Mouse (Mus musculus): ENCODE measurements around the gene Slc18a3. TPM values are rescaled to one million over a fixed set of nuclear protein-coding genes. Genes with fewer than 3 reads are reported as not detected.

The Slc18a3 gene
- polyA plus RNA-seq, 1 experiment, result not detected

DNA sequence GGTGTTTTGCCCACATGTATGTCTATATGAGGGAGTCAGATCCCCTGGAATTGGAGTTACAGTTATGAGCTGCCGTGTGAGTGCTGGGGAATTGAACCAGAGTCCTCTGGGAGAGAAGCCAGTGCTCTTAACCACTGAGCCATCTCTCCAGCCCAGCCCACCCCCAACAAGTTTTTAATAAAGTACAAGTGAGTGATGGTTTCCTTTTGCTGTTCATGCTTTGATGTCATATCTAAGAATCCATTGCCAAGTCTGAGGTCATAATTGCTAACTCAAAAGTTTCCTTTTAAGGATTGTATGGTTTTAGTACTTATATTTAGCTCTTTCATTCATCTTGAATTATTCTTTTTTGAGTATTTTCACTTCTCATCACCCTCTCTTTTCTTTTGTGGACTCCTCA is 39.2 kb upstream of the Slc18a3 start:
- TF ChIP-seq CTCF (IDR thresholded peaks at IDR 0.05; ENCODE audit: control insufficient read depth, insufficient read depth, low read length) (no peak), POLR2A (IDR thresholded peaks at IDR 0.05; ENCODE audit: borderline replicate concordance, control insufficient read depth, low read depth, low read length) (no peak)
- Histone ChIP-seq H3K4me1 (ENCODE audit: control insufficient read depth, insufficient read depth, low read length) (peaks cover 4% of the 10 kb centered on the region; the same call in 1 of the 2 replicates), H3K4me3 (replicated peaks; ENCODE audit: control insufficient read depth, low read depth, low read length) (no peak overlapping the region), H3K27ac (ENCODE audit: control insufficient read depth, insufficient read depth, low read depth, low read length, poor library complexity) (no peak overlapping the region)
- WGBS, result 72% methylated on average over 1 of the region's 1 CpGs

DNA sequence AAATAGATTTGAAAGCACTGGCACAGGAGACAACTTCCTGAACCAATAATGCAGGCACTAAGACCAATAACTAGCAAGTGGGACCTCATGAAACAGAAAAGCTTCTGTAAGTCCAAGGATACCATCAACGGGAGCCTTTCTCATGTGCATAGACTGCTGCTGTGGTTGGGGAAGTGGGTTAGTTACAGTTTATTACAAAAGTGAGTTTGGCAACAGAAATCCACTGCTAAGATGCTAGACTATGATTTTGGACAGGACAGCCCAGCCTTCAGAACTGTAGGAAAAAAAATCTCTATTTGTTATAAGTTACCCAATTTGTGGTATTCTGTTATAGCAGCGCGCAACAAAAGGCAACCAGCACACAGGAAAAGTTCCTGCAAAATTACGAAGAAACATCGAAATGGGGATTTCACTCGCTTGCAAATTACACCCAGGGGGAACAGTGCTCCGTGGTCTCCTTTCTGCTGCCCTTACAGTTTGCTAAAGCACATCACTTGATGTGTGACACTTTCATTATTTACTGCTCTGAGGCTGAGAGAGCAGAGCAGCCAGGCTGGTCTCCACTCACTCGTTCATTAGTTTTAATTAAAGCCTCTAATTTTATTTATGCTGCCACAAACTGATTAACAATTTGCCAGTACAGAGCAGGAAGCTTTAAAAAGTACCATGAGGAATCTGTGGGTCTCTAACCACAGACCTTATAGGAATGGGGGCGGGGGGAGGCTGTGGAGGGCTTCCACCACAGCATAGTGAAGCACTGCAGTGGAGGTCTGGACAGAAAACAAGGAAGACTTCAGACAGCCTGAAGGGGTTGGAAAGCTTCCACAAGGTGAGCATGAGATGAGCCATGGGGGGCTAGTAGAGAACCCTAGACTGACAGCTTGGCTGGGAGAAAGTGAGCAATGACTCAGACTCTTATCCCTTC is 38.4 kb upstream of the Slc18a3 start:
- 27% methylated on average over 9 of the region's 9 CpGs for WGBS
- Histone ChIP-seq H3K4me3 (replicated peaks; ENCODE audit: control insufficient read depth, low read depth, low read length) (no peak overlapping the region), H3K4me1 (ENCODE audit: control insufficient read depth, insufficient read depth, low read length) (peaks cover 4% of the 10 kb centered on the region; the same call in 1 of the 2 replicates), H3K27ac (ENCODE audit: control insufficient read depth, insufficient read depth, low read depth, low read length, poor library complexity) (no peak overlapping the region)
- no peak for TF ChIP-seq CTCF (IDR thresholded peaks at IDR 0.05; ENCODE audit: control insufficient read depth, insufficient read depth, low read length)
- TF ChIP-seq POLR2A (IDR thresholded peaks at IDR 0.05; ENCODE audit: borderline replicate concordance, control insufficient read depth, low read depth, low read length), result no peak

DNA sequence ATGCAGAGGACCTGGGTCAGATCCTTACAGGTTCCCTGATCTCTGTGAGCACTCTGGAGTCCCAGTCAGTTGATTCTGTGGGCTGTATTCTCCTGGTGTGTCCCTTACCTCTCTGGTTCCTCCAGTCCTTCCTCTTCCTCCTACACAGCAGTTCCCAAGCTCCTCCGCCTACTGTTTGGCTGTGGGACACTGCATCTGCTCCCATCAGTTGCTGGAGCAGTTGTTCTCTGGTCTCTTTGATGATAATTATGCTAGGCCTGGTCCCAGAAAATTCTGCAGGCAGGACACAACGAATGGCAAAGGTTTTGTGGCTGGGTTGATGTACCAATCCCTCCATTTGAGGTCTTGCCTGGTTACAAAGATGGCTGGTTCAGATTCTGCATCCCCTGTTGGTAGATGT is 36.7 kb upstream of the Slc18a3 start:
- no peak overlapping the region for H3K27ac ChIP-seq (ENCODE audit: control insufficient read depth, insufficient read depth, low read depth, low read length, poor library complexity)
- TF ChIP-seq CTCF (IDR thresholded peaks at IDR 0.05; ENCODE audit: control insufficient read depth, insufficient read depth, low read length), result no peak
- TF ChIP-seq POLR2A (IDR thresholded peaks at IDR 0.05; ENCODE audit: borderline replicate concordance, control insufficient read depth, low read depth, low read length), result no peak
- H3K4me1 ChIP-seq (ENCODE audit: control insufficient read depth, insufficient read depth, low read length), result peaks cover 4% of the 10 kb centered on the region; the same call in 1 of the 2 replicates
- no peak overlapping the region for H3K4me3 ChIP-seq (replicated peaks; ENCODE audit: control insufficient read depth, low read depth, low read length)
- 58% methylated on average over 2 of the region's 2 CpGs for WGBS

DNA sequence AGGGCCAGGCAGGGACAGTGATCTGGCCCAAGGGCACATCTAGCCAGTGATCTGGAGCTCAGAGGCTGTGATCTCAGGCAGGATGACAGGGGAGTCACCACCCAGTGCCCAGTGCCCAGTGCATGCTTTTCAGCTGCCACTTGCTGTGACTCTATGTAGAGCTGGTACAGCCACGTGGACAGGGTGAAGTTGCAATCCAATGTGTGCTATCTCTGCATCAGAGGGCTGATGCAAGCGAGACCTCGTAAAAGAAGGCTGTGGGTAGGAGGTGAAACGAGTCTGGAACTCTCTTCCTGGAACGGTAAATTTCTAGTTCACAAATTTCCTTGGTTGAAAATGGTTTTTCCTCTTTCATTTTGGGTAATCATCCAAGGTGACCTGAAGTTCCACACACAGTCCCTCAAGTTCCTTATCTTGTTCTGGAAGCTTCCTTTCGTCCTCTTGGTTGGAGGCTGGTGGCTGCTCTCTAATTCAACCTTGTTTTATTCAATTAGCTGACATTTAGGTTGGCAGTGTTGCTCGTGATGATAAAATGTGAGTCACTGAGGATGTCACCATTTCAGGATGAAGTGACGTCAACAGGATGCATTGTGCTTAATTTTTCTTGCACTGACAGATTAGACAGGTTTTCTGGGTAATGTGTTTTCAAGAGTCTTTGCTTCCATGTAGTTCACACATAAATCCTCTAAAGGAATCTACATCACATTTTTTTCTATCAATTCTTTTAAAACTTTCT is 31.6 kb upstream of the Slc18a3 start:
- 27% methylated on average over 8 of the region's 8 CpGs for WGBS
- Histone ChIP-seq H3K4me1 (ENCODE audit: control insufficient read depth, insufficient read depth, low read length) (no peaks in the 10 kb centered on the region), H3K27ac (ENCODE audit: control insufficient read depth, insufficient read depth, low read depth, low read length, poor library complexity) (no peak overlapping the region), H3K4me3 (replicated peaks; ENCODE audit: control insufficient read depth, low read depth, low read length) (no peak overlapping the region)
- TF ChIP-seq CTCF (IDR thresholded peaks at IDR 0.05; ENCODE audit: control insufficient read depth, insufficient read depth, low read length), result no peak
- no peak for TF ChIP-seq POLR2A (IDR thresholded peaks at IDR 0.05; ENCODE audit: borderline replicate concordance, control insufficient read depth, low read depth, low read length)

DNA sequence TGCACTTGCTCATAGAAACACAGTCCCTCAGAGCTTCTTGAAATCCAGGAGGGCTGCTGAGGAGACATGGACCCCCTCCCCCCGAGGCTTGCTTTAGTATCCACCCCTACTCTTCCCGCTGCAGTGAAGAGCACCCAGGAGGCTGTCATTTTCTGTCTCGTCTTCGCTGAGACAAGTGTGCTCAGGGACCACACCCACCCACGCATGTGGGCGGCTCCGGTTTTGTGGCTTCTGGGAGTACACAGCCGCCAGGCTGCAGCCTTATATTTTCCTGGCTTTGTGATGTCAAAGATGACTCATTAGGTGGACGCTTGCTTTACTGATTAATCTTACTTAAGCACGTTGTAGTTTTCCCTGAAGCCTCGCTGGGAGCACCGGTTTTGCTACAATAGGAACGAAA is 27.9 kb upstream of the Slc18a3 start:
- Histone ChIP-seq H3K4me1 (ENCODE audit: control insufficient read depth, insufficient read depth, low read length) (no peaks in the 10 kb centered on the region), H3K27ac (ENCODE audit: control insufficient read depth, insufficient read depth, low read depth, low read length, poor library complexity) (no peak overlapping the region), H3K4me3 (replicated peaks; ENCODE audit: control insufficient read depth, low read depth, low read length) (no peak overlapping the region)
- WGBS, result 12% methylated on average over 13 of the region's 13 CpGs
- no peak for TF ChIP-seq CTCF (IDR thresholded peaks at IDR 0.05; ENCODE audit: control insufficient read depth, insufficient read depth, low read length)
- no peak for TF ChIP-seq POLR2A (IDR thresholded peaks at IDR 0.05; ENCODE audit: borderline replicate concordance, control insufficient read depth, low read depth, low read length)

DNA sequence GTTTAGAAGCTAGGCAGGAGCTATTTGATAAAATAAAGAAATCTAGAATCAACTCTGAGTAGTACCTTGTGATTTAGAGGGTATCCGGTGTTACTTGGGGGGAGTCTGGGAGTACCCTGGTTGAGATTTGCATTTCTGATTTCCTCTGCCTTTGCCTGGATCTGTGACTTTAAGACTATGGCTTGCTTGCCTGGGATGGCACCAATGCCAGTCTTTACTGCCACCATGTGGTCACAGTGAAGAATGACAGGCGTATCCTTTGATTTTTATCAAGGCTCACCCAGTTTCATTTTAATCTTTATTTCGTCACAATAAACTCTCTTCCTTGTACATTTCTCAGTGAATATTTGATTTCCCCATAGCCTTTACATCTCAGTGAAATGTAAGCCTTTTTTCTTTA is 17.4 kb upstream of the Slc18a3 start:
- no peak overlapping the region for H3K4me3 ChIP-seq (replicated peaks; ENCODE audit: control insufficient read depth, low read depth, low read length)
- WGBS, result 3% methylated on average over 3 of the region's 3 CpGs
- no peak for TF ChIP-seq POLR2A (IDR thresholded peaks at IDR 0.05; ENCODE audit: borderline replicate concordance, control insufficient read depth, low read depth, low read length)
- peak; percentile 72 for TF ChIP-seq CTCF (IDR thresholded peaks at IDR 0.05; ENCODE audit: control insufficient read depth, insufficient read depth, low read length)
- no peaks in the 10 kb centered on the region for H3K4me1 ChIP-seq (ENCODE audit: control insufficient read depth, insufficient read depth, low read length)
- H3K27ac ChIP-seq (ENCODE audit: control insufficient read depth, insufficient read depth, low read depth, low read length, poor library complexity), result no peak overlapping the region

DNA sequence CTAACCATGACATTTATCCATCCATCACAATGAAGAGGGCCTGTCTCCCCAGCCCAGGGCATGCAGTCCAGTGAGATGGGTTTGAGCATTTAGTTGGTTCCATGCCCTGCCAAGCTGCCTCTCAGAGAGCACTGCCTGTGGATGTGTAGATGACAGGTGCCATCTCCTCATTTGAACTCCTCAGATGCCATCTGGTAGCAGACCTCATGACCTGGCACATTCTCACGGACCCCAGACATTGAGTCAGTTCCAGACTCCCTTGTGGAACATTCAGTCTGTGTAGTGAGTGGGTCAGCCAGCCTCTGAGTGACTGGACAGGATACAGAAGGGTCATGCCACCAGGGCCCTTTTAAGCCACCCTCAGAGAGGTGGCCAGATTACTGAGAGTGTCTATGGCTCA is 12.9 kb upstream of the Slc18a3 start:
- no peaks in the 10 kb centered on the region for H3K4me1 ChIP-seq (ENCODE audit: control insufficient read depth, insufficient read depth, low read length)
- H3K27ac ChIP-seq (ENCODE audit: control insufficient read depth, insufficient read depth, low read depth, low read length, poor library complexity), result no peak overlapping the region
- TF ChIP-seq CTCF (IDR thresholded peaks at IDR 0.05; ENCODE audit: control insufficient read depth, insufficient read depth, low read length) (no peak), POLR2A (IDR thresholded peaks at IDR 0.05; ENCODE audit: borderline replicate concordance, control insufficient read depth, low read depth, low read length) (no peak)
- no peak overlapping the region for H3K4me3 ChIP-seq (replicated peaks; ENCODE audit: control insufficient read depth, low read depth, low read length)
- WGBS, result 68% methylated on average over 1 of the region's 1 CpGs

DNA sequence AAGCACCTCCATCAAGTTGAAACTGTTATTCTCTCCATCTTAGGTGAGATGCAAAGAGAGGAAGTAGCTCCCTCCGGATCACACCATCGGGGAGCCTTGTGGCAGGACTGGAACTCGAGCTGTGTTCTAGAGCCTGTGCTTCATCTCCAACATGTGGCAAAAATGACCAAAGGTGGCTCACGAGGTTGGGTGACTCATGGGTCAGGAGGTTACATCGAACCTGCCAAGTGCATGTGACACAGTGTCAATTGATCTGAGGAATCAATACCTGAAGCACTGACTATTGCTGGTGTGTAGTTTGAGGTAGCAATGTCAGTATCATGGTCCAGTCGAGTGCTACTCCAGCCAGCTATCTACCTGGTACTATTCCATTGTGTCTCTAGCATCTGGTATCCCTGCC is 11.9 kb upstream of the Slc18a3 start:
- H3K4me1 ChIP-seq (ENCODE audit: control insufficient read depth, insufficient read depth, low read length), result no peaks in the 10 kb centered on the region
- no peak overlapping the region for H3K27ac ChIP-seq (ENCODE audit: control insufficient read depth, insufficient read depth, low read depth, low read length, poor library complexity)
- 69% methylated on average over 6 of the region's 6 CpGs for WGBS
- no peak overlapping the region for H3K4me3 ChIP-seq (replicated peaks; ENCODE audit: control insufficient read depth, low read depth, low read length)
- TF ChIP-seq CTCF (IDR thresholded peaks at IDR 0.05; ENCODE audit: control insufficient read depth, insufficient read depth, low read length), result no peak
- no peak for TF ChIP-seq POLR2A (IDR thresholded peaks at IDR 0.05; ENCODE audit: borderline replicate concordance, control insufficient read depth, low read depth, low read length)

Measured in bone marrow, adult 2 months (tissue).